Mouse (Mus musculus): ENCODE measurements around the gene Pde4c.

Pde4c gene

DNA sequence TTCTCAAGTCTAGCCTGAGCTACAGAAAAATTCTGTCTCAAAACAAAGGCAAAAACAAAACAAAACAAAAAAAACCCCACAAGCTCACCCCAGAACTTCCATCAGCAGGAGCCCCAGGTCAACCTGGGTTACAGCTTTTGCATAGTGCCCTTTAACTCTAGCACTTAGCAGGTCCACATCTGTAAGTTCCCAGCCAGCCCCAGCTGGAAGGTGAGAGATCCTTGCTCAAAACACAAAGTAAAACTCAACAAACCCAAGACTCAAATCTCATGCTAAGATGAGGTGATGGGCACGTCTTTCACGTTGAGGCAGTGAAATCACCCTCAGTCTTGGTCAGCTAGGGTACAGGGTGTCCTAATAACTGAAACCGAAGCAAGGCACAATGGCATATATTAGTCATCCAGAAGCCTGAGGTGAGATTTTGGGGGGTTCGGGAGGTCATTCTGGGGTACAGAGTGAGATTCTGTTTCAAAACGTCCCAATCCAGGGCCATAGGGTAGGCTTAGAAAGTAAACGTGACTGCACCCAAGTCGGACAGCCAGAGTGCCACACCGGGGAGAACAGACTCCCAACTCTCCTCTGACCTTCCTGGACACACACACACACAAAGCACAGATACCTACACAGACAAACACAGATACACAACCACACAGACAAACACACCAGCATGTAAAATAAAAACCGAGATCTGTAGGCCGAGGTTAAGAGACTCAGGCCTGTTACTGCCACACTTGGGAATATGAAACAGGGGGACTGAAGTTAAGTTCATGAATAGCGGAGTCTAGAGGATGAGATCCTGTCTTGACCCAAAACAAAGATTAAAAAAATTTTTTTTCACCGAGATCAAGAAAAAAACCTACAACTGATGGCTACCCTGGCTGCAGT, 25.9 kb upstream of the Pde4c start:
- DNase-seq = peak in 1 of 2 experiments; percentile 27

DNA sequence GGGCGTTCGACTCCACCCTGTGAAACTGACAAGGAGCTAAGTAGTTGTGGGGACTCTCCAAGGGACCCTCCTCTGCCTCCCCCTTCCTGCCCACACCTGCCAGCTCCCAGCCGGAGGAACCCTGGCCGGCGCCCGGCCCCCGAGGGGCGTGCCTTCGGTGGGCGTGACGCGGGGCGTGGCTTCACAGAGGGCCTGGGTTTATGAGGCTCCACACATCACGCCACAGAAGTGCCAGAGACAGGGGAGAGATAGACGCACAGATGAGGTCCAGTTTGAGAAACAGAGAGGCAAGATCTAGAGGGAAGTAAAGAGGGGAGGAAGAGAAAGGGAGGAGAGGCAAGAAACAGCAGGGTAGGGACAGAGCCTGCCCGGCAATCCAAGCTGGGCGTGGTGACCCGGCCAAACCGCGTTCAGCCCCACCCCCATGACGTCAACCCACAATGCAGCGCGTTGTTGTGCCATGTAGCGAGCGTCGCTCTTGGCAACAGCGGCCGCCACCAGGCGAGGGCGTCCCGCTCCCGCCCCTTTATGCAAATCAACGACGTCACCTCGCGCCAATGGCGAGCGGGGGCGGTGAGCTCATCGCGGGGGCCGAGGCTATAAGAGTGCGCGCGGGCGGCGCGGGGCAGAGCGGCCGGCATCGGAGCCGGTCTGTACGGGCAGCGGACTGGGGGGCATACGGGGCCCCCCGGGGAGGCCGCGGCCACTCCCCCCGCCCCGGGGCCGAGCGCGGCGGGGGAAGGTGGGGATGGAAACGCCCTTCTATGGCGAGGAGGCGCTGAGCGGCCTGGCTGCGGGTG, 25.0 kb upstream of the Pde4c start, which contains the start of gene Jund:
Gene Jund, plus strand, starts transcription at position 640 of the 800 bp plus-strand sequence.
- peak; percentile 99 for DNase-seq

DNA sequence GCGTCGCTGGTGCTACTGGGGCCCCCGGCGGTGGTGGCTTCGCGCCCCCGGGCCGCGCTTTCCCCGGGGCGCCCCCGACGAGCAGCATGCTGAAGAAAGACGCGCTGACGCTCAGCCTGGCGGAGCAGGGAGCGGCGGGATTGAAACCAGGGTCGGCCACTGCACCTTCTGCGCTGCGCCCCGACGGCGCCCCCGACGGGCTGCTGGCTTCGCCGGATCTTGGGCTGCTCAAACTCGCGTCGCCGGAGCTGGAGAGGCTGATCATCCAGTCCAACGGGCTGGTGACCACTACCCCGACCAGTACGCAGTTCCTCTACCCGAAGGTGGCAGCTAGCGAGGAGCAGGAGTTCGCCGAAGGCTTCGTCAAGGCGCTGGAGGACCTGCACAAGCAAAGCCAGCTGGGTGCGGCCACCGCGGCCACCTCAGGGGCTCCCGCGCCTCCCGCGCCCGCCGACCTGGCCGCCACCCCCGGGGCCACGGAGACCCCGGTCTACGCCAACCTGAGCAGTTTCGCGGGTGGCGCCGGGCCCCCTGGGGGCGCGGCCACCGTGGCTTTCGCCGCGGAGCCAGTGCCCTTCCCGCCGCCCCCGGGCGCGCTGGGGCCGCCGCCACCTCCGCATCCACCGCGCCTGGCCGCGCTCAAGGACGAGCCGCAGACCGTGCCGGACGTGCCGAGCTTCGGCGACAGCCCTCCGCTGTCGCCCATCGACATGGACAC, 24.2 kb upstream of the Pde4c start:
- peak in 1 of 2 experiments; percentile 54 for DNase-seq

DNA sequence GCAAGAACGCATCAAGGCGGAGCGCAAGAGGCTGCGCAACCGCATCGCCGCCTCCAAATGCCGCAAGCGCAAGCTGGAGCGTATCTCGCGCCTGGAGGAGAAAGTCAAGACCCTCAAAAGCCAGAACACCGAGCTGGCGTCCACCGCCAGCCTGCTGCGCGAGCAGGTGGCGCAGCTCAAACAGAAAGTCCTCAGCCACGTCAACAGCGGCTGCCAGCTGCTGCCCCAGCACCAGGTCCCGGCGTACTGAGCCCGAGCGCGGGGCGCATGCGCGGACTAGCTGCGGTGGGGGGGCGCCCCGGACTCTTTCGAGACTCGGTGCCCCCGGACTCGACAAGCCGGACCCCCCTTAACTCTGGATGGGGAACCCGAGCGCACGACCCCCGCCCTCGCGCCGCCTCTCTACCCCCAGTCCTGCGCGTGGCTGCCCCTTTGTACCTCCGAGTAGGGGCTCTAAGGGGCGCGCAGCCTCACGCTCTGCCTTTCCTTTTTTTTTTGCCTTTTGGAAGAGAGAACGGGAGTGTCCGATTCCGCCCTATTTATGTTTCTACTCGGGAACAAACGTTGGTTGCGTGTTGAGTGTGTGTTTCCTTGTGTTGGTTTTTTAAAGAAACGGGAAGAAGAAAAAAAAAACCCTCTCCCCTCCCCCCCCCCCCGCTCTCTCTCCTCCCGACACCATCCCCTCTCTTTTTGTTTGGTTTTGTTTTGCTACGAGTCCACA, 23.5 kb upstream of the Pde4c start:
- DNase-seq = peak; percentile 77 to 89

DNA sequence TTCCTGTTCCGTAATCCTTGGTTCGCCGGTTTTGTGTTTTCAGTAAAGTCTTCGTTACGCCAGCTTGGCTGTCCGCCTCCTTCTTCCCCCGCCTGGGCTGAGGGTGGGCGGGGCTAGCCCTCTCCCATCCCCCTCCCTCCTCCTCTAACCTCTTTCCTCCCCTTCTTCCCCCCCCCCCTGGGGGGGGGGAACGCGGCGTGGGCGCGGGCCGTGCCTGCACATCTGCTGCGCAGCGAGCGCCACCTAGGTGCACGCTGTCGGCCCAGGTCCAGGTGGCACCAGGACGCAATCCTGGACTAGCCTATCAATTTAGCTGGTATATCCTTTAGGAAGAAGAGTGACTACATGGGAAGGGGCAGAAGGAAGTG, 23.0 kb upstream of the Pde4c start:
- DNase-seq = peak; percentile 86 to 89

DNA sequence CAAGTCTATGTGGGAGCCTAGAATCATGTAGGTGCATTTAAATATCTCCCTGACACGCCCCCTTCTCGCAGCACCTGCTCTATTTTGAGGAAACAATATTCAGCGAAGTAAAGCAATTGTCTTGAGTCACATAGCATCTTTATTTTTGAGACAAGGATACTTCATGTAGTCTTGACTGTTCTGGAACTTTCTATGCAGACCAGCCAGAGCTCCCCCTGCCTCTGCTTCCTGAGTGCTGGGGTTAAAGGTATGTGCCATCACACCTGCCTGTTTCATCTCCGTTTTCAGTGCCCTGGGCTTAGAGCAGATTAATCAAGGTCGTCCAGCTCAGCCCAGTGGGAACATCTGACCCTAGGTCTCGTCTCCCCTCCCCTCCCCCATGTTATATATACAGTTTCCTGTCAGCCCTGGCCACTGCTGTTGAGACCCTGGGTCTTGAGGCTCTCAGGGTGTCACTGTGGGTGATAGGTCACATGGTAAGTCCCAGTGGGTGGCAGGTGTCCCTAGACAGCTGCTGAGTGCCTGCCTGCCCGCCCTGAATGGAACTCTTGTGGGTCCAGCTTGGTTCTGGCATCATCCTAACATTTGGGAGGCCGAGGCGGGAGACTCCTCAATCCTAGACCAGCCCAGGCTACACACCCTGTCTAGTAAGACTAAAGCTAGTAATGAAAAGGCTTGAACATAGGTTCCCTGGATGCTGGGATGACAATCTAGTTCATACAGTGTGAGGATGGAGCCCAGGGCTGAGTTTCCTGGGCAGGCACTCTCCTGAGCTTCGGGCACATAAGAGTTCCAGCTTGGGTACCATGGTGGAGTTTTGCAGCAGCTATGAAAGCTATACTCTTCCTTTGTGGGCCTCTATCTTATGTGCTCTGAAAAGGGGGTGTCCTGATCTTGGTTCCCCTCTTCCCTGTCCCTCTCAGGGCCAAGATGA, 22.2 kb upstream of the Pde4c start:
- DNase-seq = peak in 1 of 2 experiments; percentile 35

DNA sequence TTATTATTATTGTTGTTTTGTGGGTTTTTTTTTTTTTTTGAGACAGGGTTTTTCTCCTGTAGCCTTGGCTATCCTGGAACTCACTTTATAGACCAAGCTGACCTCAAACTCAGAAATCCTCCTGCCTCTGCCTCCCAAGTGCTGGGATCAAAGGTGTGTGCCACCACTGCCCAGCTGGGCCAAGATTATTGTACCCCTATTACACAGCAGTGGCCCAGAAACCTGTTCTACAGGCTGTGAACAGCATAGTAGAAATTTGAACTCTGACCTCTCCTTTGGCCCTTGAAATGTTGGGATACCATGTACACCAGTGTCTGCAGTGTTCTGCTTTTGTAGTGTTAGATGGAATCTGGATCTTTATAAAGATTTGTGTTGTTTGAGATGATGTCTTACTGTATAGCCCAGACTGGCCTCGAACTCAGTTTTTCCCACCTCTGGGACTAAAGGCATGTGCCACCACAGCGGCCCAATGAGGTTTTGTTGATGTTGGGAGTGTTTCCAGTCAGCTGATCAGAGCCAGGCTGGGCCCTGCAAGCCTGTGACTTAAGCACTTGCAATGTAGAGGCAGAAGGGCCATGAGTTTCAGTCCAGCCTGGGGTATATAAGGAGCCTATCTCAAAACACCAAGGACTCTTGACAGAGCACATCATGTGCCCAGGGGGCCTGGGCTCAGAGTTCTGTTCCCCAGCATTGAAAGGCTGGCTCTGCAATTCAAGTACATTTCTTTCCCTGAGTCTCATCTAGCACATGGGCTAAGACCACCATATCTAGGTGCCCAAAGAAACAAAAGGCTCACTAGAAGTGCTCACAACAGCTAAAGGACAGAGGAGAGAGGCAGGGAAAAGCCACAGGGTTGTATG, 21.3 kb upstream of the Pde4c start:
- no peak for DNase-seq

DNA sequence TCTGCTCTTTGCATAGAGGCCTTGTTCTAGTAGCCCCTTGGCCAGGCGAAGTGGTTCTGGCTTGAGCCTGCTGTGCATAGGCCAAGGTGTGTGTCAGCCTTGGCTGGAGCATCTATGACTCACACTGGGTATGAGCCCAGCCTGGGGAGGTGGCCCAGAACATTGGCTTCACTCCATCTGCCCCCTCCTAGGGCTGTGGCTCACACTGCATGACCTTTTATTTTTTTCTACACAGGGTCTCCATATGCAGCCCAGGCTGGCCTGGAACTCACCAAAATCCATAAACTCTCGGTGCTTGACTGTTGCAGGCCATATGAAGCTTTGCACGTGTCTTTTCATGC, 20.7 kb upstream of the Pde4c start:
- DNase-seq = peak; percentile 87 to 89

DNA sequence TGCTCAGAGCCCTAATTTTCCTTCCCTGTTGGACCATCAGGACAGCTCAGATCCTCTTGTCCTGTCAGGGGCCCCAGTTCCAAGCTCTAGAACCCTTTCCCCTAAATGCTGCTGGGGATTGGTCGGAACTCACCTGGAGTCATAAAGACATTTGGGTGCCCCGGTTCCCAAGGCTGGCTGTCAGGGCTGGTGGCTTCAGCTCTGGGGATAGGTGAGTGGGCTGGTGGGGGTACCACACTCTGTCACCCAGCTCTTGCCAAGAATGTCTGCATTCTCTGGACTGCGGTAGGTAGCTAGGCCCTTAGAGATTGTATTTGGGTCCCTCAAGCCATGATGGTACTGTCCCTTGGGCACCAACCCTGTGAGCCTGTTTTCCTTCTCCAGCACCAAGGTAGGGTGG, 20.2 kb upstream of the Pde4c start, which contains the start of gene Iqcn:
Gene Iqcn, plus strand, starts transcription at position 171 of the 400 bp plus-strand sequence.
- DNase-seq = no peak

DNA sequence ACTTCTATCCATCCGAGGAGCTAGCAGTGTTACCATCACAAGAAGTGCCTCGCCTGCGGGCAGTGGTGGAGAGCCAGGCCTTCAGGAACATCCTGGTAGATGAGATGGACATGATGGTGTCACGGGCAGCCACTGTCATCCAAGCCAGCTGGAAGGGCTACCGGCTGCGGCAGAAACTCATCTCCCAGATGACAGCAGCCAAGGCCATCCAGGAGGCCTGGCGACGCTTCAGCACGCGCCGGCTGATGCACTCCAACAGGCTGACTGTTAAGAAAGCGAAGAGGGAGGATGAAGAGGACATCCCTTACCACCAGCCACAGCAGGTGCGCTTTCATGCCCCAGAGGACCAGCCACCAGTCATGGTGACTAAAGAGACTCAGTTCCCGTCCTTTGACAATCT, 15.2 kb upstream of the Pde4c start:
- DNase-seq = no peak

DNA sequence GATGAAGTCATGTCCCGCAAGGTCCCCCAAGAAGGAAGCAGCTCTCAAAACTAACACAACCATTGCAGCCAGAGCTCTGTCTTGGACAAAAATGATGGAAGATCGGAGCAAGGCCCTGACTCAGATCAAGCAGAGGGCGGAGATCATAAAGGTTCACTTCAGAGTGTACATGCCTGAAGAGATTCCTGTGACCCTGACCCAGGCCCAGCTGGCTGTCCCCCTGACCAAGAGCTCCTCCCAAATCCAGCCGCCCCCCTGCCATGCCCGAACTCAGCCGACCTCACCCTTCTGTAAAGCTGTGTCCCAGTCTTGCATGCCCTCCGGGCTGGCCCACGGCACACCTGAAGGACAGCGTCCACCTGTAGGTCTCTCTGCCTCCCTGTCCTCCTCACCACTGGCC, 13.7 kb upstream of the Pde4c start:
- no peak for DNase-seq

DNA sequence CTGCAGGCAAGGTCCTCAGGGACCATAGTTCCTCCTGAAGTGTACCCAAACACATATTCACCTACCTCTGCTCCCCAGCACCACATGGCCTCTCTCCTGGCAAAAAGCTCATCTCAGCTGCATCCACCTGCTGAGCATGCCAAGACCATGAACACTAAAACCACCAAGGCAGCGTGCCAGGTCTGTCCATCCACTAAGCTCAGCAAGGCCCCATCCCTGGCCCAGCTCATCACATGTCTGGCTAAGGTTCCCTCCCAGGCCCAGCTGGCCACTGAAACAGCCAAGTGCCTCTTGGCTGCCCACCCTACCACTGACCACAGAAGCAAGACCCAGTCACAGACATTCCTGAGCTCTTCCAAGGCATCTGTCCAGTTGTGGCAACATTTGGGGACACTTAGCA, 13.2 kb upstream of the Pde4c start:
- DNase-seq = peak in 1 of 2 experiments; percentile 45

DNA sequence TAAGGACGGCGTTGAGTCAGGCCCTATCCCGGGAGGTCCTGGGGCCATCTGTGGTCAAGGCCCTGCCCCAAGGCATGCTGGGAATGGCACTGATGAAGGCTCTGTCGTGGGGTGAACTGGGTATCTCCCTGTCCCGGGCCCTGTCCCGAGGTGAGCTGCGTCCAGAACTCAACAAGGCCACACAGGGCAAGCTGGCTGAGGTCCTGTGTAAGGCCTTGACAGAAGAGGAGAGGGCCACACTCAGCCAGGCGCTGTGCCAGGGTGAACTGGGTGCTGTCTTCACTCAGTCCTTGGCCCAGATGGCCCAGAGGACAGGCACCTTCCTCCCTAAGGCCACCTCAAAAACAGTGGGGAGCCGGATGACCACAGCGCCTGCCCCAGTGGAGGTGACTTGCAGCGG, 12.5 kb upstream of the Pde4c start:
- DNase-seq = no peak

DNA sequence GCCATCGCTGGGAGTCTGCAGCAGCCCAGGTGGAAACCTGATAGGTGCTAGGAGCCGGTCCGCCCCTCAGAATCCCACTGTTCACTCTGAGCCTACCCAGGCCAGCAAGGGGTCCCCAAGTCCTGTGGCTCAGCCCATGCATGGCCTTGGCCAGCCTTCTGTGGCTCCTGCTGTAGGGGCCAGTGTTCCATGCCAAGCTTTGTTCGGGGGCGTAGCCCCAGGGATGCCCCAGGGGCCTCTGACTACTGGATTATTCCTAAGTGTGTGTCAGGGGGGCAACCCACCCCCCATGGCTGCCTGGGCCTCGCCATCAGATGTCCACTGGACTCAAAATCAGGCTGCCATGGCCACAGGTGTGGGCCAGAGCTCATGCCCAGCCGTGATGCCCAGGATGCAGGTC, 9.5 kb upstream of the Pde4c start:
- DNase-seq = no peak

DNA sequence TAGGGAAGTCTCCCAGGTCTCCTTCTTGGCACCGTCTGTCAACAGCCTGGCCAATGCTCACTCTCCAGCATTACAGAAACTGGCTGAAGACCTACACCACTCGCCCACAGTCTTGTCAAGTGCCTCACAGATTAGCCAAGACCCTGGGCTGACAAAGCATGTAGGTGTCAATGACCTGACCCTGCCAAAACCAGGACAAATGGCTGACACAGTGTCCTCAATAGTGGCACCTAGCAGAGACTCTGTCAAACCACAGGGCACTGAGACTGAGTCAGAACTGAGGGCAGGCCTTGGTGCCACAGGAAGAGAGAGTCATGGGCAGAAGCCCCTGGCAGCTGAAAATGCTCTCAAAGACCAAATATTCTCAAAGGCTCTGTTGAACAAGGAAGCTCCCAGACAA, 8.4 kb upstream of the Pde4c start:
- DNase-seq = no peak

DNA sequence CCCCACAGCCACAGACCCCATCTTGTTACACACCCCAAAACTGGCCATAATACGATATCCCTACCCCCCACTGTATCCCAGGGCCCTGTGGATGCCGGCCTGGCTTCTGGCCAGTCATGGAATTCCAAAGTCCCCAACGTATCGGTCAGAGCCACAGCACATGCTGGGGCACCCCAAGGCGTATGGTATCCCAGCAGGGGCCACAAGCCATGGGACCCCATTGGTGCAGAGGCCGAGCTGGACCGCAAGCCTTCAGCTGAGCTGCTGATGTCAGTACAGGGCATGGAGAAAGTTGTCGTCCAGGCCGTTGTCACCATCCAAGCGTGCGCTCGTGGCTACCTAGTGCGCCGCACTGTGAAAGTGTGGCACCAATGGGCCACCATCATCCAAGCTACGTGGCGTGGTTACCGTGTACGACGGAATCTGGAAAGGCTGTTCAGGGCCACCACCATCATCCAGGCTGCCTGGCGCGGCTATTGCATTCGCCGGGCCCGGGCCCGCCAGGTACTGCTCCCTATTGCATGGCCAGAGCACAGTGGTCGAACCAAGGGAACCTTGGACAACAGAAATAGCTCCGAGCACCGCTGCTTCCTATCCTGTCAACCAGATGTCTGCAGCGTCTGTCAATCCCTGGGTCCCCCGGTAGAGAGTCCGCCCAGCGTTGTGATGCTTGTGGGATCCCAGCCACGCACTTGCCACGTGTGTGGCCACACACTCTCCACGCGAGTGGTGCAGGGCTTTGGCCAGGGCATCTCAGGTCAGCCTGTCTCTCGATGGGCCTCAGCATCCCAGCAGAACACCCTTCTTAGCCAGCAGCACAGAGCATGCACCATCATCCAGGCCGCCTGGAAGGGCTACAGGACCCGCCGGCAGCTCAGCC, 6.8 kb upstream of the Pde4c start:
- no peak for DNase-seq

DNA sequence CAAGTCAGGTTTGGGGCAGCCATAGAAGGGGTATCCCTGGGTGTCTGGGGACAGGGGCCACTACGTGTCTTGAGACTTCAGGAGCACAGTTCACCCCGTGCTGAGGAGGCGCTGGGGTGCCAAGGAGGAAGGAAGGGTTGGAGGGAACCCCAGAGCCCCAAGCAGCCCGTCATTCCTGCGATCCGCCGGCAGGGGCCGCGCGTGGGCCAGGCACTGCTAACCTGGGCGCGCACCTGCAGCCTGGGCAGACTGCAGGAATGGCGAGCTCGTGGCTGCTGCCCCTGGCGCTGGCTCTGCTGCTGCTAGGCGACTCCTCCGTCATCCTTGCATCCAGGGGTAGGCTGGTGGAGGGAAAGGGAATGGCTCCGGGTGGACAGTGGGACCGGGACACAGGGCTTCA, 5.2 kb upstream of the Pde4c start, which contains the start of gene Gm3336:
Gene Gm3336, plus strand, starts transcription at position 247 of the 400 bp plus-strand sequence.
- DNase-seq = peak; percentile 78 to 86

DNA sequence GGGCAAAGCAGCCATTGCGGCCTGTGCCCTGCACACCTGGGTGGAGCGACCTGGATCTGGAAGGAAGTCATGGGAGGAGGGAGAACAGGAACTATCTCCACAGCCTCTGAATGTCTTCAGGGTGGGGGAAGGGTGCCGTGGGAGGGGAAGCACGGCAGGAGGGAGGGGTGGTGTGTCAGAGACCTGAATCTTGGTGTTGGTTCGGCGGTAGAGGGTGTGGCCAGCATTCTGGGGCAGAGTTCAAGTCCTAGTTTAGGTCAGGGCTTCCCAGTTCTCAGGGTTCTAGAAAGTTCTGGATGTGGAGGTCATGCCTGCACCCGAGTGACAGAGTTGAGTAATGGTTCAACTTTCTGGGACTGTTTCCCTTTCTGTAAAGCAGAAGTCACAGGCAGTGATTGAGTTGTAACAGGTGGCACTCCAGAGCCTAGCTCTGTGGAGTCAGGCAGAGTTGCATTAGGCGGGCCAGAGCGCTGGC, 3.7 kb upstream of the Pde4c start:
- DNase-seq = no peak

DNA sequence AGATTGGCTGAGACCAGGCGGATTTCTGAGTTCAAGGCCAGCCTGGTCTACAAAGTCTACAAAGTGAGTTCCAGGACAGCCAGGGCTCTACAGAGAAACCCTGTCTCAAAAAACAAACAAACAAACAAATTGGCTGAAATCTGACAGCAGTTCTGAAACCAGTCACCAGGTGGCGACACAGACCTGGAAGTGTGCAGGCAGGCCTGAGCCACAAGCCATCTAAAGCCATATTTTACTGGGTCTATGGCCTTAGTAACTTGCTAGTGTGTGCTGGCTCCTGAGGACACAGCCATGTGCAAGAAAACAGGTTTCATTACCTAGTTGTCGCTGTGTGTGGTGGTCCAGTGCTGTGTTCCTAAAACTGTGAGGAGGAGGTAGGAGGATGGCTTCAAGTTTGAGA, 2.8 kb upstream of the Pde4c start:
- peak; percentile 71 to 89 for DNase-seq
